Mouse (Mus musculus) thymus, adult 2 months (tissue): ENCODE data around the gene H3f3a.

Source experiments
- CTCF ChIP-seq: fragments of 200-500 bp; IDR thresholded peaks from 2 replicates; pipeline ENCODE4 v1.5.1; 2012; ENCODE audit warnings: mild to moderate bottlenecking, control low read depth, low read length, moderate library complexity, borderline replicate concordance; ENCODE audit not compliant: control insufficient read depth, poor library complexity, insufficient read depth; ENCODE audit errors: extremely low read depth
- POLR2A ChIP-seq: fragments of 200-500 bp; IDR thresholded peaks from 2 replicates; pipeline ENCODE4 v1.6.1; 2012; ENCODE audit warnings: mild to moderate bottlenecking, low read length, control low read depth, moderate library complexity; ENCODE audit not compliant: control insufficient read depth, poor library complexity, insufficient read depth; ENCODE audit errors: extremely low read depth

- TF ChIP-seq CTCF = no peak
- no peak for TF ChIP-seq POLR2A
Measured at GRCm38 (mm10) chr1:180824721-180825120, 11.0 kb upstream of the H3f3a start.
